Mouse (Mus musculus) lung, embryonic 16.5 days (tissue): ENCODE data around the gene Strip1. TPM values are rescaled to one million over a fixed set of nuclear protein-coding genes. Genes with fewer than 3 reads are reported as not detected.
A peak's percentile ranks its signal among the peaks of the same experiment; 100 is the strongest.

Experiments used
- ATAC-seq: fragments of 200-750 bp; cut with Nextera tagmentation; 2 replicates; pipeline ENCODE4 v1.8.0; 2017; ENCODE audit warnings: low read depth, mild to moderate bottlenecking, moderate library complexity
- H3K27ac ChIP-seq: fragments of 300-500 bp; sonication (generic); 2 replicates; pipeline ENCODE4 v1.5.1; 2014; ENCODE audit warnings: mild to moderate bottlenecking, control low read depth, low read length
- H3K27me3 ChIP-seq: fragments of 300-500 bp; sonication (generic); 2 replicates; pipeline ENCODE4 v1.6.1; 2014; ENCODE audit warnings: low read depth, low read length, mixed read lengths; ENCODE audit not compliant: control insufficient read depth, insufficient read depth
- H3K36me3 ChIP-seq: fragments of 300-500 bp; sonication (generic); 2 replicates; pipeline ENCODE4 v1.6.1; 2014; ENCODE audit warnings: low read length; ENCODE audit not compliant: control insufficient read depth, insufficient read depth
- H3K4me1 ChIP-seq: fragments of 300-500 bp; sonication (generic); replicated peaks from 2 replicates; pipeline ENCODE4 v1.6.1; 2014; ENCODE audit warnings: low read length, mixed read lengths; ENCODE audit not compliant: control insufficient read depth, insufficient read depth
- H3K4me2 ChIP-seq: fragments of 300-500 bp; sonication (generic); 2 replicates; pipeline ENCODE4 v1.6.1; 2014; ENCODE audit warnings: low read depth, low read length, control low read depth
- H3K4me3 ChIP-seq: fragments of 300-500 bp; sonication (generic); 2 replicates; pipeline ENCODE4 v1.5.1; 2014; ENCODE audit warnings: mild to moderate bottlenecking, low read length, control low read depth
- H3K9ac ChIP-seq: fragments of 300-500 bp; sonication (generic); 2 replicates; pipeline ENCODE4 v1.6.1; 2014; ENCODE audit warnings: low read length, control low read depth
- H3K9me3 ChIP-seq: fragments of 300-500 bp; sonication (generic); 2 replicates; pipeline ENCODE4 v1.6.1; 2016; ENCODE audit warnings: low read length; ENCODE audit not compliant: control insufficient read depth
- WGBS: fragments of 180-500 bp; shearing (Covaris S2); extraction: QIAGEN DNeasy Blood & Tissue Kit; methylation state at CpG from one replicate; pipeline ENCODE4 v1.1.7; 2014; 5-methylcytosine and 5-hydroxymethylcytosine counted together
- polyA plus RNA-seq: library from polyadenylated mRNA; unstranded; fragments of >200 nt; fragmentation: Nextera tagmentation; extraction: Ambion mirVana; gene quantifications from 2 replicates; pipeline ENCODE4 v1.2.1, GENCODE M21; 2015

Strip1 gene
- polyA plus RNA-seq, 1 experiment from 2014 or later: 39.9 TPM

- Histone ChIP-seq H3K4me2 (no peak overlapping the region), H3K27me3 (peaks cover 61% of the 10 kb centered on the region), H3K4me3 (no peak overlapping the region), H3K36me3 (no peaks in the 10 kb centered on the region), H3K9me3 (no peaks in the 10 kb centered on the region), H3K4me1 (peaks cover 8% of the 10 kb centered on the region; the same call in 1 of the 2 replicates), H3K9ac (no peak overlapping the region), H3K27ac (no peak overlapping the region)
- no peak for ATAC-seq
- WGBS: 46% methylated on average over 6 of the region's 6 CpGs
Observed at GRCm38 (mm10) chr3:107600127-107600526, 31.4 kb downstream of the Strip1 start.

GRCm38 (mm10) chr3:107597586-107598389, 33.7 kb downstream of the Strip1 start:
- H3K27me3 ChIP-seq: peaks cover 85% of the 10 kb centered on the region
- WGBS: 8% methylated on average over 22 of the region's 22 CpGs
- no peak overlapping the region for H3K27ac ChIP-seq
- peaks cover 12% of the 10 kb centered on the region; the same call in 1 of the 2 replicates for H3K4me1 ChIP-seq
- ATAC-seq: no peak
- H3K9ac ChIP-seq: no peak overlapping the region
- no peak overlapping the region for H3K4me3 ChIP-seq
- H3K36me3 ChIP-seq: no peaks in the 10 kb centered on the region
- H3K9me3 ChIP-seq: no peaks in the 10 kb centered on the region
- H3K4me2 ChIP-seq: no peak overlapping the region

GRCm38 (mm10) chr3:107597134-107597533, 34.4 kb downstream of the Strip1 start:
- no peak overlapping the region for H3K4me2 ChIP-seq
- no peaks in the 10 kb centered on the region for H3K9me3 ChIP-seq
- no peak overlapping the region for H3K27ac ChIP-seq
- H3K4me3 ChIP-seq: no peak overlapping the region
- 1% methylated on average over 21 of the region's 24 CpGs for WGBS
- no peaks in the 10 kb centered on the region for H3K36me3 ChIP-seq
- H3K9ac ChIP-seq: no peak overlapping the region
- H3K27me3 ChIP-seq: peaks cover 91% of the 10 kb centered on the region
- no peak for ATAC-seq
- H3K4me1 ChIP-seq: peaks cover 12% of the 10 kb centered on the region; the same call in 1 of the 2 replicates

GRCm38 (mm10) chr3:107596559-107596958, 34.9 kb downstream of the Strip1 start:
- Histone ChIP-seq H3K27me3 (peaks cover 92% of the 10 kb centered on the region), H3K4me3 (no peak overlapping the region), H3K4me2 (no peak overlapping the region), H3K27ac (no peak overlapping the region), H3K9ac (no peak overlapping the region), H3K9me3 (no peaks in the 10 kb centered on the region), H3K4me1 (peaks cover 12% of the 10 kb centered on the region; the same call in 1 of the 2 replicates), H3K36me3 (no peaks in the 10 kb centered on the region)
- under 1% methylated on average over 26 of the region's 26 CpGs for WGBS
- no peak; the same call in 1 of the 2 replicates for ATAC-seq

DNA sequence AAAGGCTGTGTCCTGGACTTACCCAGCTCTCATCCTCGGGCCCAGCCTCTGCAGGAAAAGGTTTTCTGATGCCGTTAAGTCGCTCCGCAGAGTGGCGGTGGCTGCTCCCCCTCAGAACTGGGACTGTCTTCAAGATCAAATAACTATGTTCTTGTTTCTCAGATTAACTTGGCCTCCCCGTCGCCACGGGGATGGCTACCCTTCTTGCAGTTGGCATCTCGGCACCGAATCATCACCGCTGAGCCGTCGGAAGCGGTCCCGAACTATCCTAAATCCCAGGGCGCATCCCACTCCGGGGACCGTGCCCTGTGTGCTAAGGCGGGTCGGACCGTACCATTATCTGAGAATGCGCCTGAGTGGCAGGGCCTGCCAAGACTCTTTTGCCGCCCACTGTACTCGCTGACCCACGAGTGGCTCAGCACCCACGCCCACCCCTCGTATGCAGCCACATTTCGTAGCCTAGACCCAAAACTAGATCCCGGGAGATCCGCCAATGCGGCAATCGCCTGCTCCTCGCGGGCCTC, 35.5 kb downstream of the Strip1 start:
- WGBS: 1% methylated on average over 34 of the region's 34 CpGs
- no peak for ATAC-seq
- H3K4me3 ChIP-seq: peak overlapping the region; percentile 40; the same call in 1 of the 2 replicates
- peaks cover 90% of the 10 kb centered on the region for H3K27me3 ChIP-seq
- H3K4me2 ChIP-seq: no peak overlapping the region
- H3K9me3 ChIP-seq: no peaks in the 10 kb centered on the region
- no peak overlapping the region for H3K9ac ChIP-seq
- H3K27ac ChIP-seq: no peak overlapping the region
- H3K36me3 ChIP-seq: no peaks in the 10 kb centered on the region
- H3K4me1 ChIP-seq: peaks cover 12% of the 10 kb centered on the region; the same call in 1 of the 2 replicates

DNA sequence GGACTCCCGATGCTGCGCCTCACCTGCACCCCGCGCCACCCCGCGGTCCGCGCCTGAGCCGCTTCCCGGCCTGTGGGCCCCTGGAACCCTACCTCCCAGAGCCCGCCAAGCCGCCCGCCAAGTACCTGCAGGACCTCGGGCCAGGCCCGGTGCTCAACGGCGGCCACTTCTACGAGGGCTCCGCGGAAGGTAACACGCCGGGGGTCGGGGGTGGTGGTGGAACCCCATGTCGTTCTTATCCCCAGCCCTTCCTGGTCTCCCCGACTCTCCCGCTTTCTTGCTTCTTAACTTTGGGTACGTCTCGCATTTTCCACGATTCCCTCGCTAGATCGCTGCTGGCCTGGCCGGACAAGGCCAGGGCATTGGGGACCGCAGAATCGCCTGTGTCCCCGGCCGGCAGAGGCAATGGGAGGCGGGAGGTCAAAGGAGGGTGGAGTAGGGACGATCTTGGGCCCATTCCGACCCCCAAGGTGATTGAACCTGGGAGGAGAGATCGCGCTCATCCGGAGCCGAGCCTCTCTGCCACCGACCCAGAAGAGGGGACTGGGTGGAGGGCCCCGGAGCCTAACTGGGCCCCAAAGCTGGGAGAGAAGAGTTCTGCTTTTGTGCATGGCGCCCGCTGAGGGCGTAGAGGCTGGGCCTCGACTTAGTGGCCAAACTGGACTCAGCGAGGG, 36.1 kb downstream of the Strip1 start:
- H3K27ac ChIP-seq: no peak overlapping the region
- H3K9me3 ChIP-seq: no peaks in the 10 kb centered on the region
- ATAC-seq: peak; percentile 32; the same call in 1 of the 2 replicates
- H3K36me3 ChIP-seq: no peaks in the 10 kb centered on the region
- 0 out of 2 replicates have a peak overlapping the region, but pooled peaks have one; percentile 23 for H3K9ac ChIP-seq
- peaks cover 12% of the 10 kb centered on the region; the same call in 1 of the 2 replicates for H3K4me1 ChIP-seq
- WGBS: under 1% methylated on average over 48 of the region's 50 CpGs
- H3K27me3 ChIP-seq: peaks cover 87% of the 10 kb centered on the region
- peak overlapping the region; percentile 40 for H3K4me3 ChIP-seq
- peak overlapping the region; percentile 58 for H3K4me2 ChIP-seq

DNA sequence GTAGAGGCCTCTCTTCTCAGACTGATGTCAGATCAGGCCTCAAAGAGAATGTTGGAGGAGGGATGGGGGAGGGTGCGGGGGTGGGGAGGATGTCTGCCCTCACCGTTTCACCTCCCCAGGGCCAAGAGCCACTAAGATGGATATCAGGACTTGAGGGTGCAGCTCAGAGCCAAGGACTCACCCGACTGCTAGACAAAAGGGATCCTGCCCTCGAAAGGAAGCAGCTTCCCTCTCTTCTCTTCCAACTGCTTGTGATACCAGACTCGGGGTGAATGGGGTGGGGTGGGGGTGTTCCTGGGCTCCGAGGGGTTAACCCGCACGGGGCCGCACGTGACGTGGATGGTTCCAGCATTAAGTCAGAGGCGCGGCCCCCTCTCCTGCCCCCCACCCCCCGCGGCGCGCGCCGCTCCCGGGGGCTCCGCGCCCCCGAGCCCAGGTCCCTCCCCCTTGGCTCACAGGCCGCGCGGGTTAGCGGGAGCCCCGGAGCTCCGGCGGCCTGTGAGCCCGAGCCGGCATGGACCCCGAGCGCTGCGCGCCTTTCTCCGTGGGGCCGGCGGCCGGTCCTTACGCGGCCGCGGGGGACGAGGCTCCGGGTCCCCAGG, 36.7 kb downstream of the Strip1 start, which contains the start of gene Alx3:
TSS of gene Alx3 (plus strand) at position 370 of the 602 bp plus-strand sequence.
- H3K27ac ChIP-seq: no peak within 1 kb of the TSS
- peaks cover 12% of the 10 kb centered on the region; the same call in 1 of the 2 replicates for H3K4me1 ChIP-seq
- H3K27me3 ChIP-seq: peaks cover 81% of the 10 kb centered on the region
- H3K4me2 ChIP-seq: peak within 1 kb of the TSS; percentile 58
- peak within 1 kb of the TSS; percentile 40 for H3K4me3 ChIP-seq
- peak; percentile 51 for ATAC-seq
- WGBS: under 1% methylated on average over 14 of the region's 46 CpGs
- H3K9ac ChIP-seq: 0 out of 2 replicates have a peak within 1 kb of the TSS, but pooled peaks have one; percentile 23
- H3K9me3 ChIP-seq: no peaks in the 10 kb centered on the region
- H3K36me3 ChIP-seq: no peaks in the 10 kb centered on the region

DNA sequence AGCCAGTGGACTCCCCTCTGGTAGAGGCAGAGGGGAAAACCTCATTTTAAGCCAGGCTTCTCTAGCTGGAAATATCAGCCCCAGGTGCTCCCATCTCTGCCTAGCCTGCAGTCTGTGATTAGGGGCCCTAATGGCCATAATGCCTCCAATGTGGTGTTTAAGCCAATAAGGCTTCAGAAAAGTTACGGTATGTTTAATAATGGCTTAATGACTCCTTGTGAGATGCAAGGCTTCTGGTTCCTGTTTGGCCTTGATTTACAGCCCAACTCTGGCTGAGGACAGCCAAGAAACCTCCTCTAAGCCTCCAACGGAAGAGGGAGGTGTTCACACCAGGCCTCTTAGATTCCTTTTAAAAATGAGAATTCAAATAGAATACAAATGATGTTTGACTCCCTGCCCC, 37.9 kb downstream of the Strip1 start:
- Histone ChIP-seq H3K4me3 (no peak overlapping the region), H3K36me3 (no peaks in the 10 kb centered on the region), H3K4me1 (peaks cover 12% of the 10 kb centered on the region; the same call in 1 of the 2 replicates), H3K27me3 (peaks cover 70% of the 10 kb centered on the region), H3K27ac (no peak overlapping the region), H3K9me3 (no peaks in the 10 kb centered on the region), H3K4me2 (no peak overlapping the region), H3K9ac (no peak overlapping the region)
- ATAC-seq: no peak
- 57% methylated on average over 2 of the region's 2 CpGs for WGBS
